Mouse (Mus musculus) bone marrow, adult 2 months (tissue): Measurements from ENCODE around the gene Lgi4.

Experiments
- CTCF ChIP-seq: fragments of 200-500 bp; IDR thresholded peaks from 2 replicates; pipeline ENCODE4 v1.5.1; 2011; ENCODE audit warnings: low read length, control low read depth; ENCODE audit not compliant: control insufficient read depth, insufficient read depth
- POLR2A ChIP-seq: fragments of 200-500 bp; IDR thresholded peaks from 2 replicates; pipeline ENCODE4 v1.6.1; 2011; ENCODE audit warnings: low read depth, mild to moderate bottlenecking, control low read depth, low read length, borderline replicate concordance; ENCODE audit not compliant: control insufficient read depth

- TF ChIP-seq CTCF, result no peak
- TF ChIP-seq POLR2A, result no peak
Observed at GRCm38 (mm10) chr7:31051321-31052021, 7.7 kb upstream of the Lgi4 start, which contains the start of gene Fxyd7.
